Mouse (Mus musculus): Measurements from ENCODE around the gene Gm11565. TPM values are rescaled to one million over a fixed set of nuclear protein-coding genes. Genes with fewer than 3 reads are reported as not detected.

Gm11565 gene
- not detected in 2 replicates for polyA plus RNA-seq (2012; rRNA removed)

GRCm38 (mm10) chr11:99914451-99914850 is at the start of gene Gm11565:
Gm11565 (plus strand) TSS chr11:99914751.

GRCm38 (mm10) chr11:99873089-99873488 is 41.5 kb upstream of the Gm11565 start, which contains the start of gene Krtap9-1:
Krtap9-1 (plus strand) TSS chr11:99873389.

DNA sequence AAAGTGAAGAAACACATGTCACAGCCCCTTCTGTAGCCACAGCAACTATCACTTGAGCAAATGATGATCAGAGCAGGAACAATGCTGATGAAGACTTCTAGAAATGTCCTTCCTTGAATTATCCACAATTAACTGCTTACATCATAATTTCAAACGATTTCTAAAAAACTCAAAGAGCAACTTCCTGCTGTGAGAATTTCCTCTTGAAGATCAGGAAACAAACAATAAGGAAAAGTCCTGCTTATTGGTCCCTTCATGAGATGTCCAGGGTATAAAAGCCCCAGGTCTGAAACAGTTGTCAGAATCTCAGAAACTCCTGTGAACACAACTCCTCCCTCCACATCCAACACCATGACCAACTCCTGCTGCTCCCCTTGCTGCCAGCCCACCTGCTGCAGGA is 35.7 kb upstream of the Gm11565 start, which contains the start of gene Gm11567:
Gene Gm11567 (plus strand): TSS at position 301 of the 400 bp plus-strand sequence.

DNA sequence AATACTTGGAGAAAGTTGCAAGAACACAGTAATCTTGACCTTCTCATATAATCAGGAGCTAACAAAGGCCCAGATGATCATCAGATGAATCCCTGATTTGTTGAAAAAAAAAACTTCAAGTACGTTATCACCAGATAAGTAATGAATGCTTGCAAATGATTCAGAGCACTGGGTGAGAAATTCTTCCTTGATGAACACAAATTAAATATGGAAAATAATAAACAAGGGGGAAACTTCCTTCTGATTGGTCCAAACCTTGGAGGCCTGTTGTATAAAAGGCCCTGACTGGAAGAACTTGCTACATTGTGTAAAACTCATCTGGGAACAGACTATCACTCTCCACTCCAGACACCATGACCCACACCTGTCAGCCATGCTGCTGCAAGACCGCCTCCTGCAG is 6.9 kb upstream of the Gm11565 start, which contains the start of gene Krtap31-1:
Gene Krtap31-1 (plus strand): TSS at position 301 of the 400 bp plus-strand sequence.

GRCm38 (mm10) chr11:99935991-99936390 is 21.4 kb downstream of the Gm11565 start, which contains the start of gene Krtap31-2:
Krtap31-2 (plus strand) TSS chr11:99936291.

DNA sequence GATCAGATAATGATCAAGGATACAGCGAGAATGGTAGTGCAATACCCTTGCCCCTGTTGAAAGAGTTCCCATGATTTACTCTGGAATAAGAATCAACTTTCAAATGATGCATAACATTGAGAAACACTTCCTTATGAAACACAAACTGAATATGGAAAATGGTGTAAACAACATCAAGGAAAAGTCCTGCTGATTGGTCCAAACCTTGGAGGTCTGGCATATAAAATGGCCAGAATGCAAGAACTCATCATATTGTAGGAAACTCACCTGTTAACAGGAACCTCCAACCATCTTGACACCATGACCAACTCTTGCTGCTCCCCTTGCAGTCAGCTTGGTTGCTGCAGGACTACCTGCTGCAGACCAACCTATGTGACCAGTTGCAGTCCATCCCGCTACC is 33.6 kb downstream of the Gm11565 start, which contains the start of gene Krtap9-5:
Gene Krtap9-5 (plus strand): TSS at position 301 of the 400 bp plus-strand sequence.

Other genes starting within 250 kb of the Gm11565 start
- gene Krtap4-6, start 248.8 kb upstream of the Gm11565 start, polyA plus RNA-seq (2012; rRNA removed), result not detected in 2 replicates
- not detected in 2 replicates for gene Gm14190, start 224.0 kb upstream of the Gm11565 start, polyA plus RNA-seq (2012; rRNA removed)
- not detected in 2 replicates for gene Gm14180, start 180.5 kb upstream of the Gm11565 start, polyA plus RNA-seq (2012; rRNA removed)
- not detected in 2 replicates for gene Gm11595, start 141.8 kb upstream of the Gm11565 start, polyA plus RNA-seq (2012; rRNA removed)
- not detected in 2 replicates for gene Krtap4-8, start 134.0 kb upstream of the Gm11565 start, polyA plus RNA-seq (2012; rRNA removed)
- gene Krtap4-9, start 129.6 kb upstream of the Gm11565 start, polyA plus RNA-seq (2012; rRNA removed), result not detected in 2 replicates
- gene Gm11596, start 121.3 kb upstream of the Gm11565 start, polyA plus RNA-seq (2012; rRNA removed), result not detected in 2 replicates
- not detected in 2 replicates for gene Gm11569, start 115.8 kb upstream of the Gm11565 start, polyA plus RNA-seq (2012; rRNA removed)
- not detected in 2 replicates for gene Gm11554, start 110.3 kb upstream of the Gm11565 start, polyA plus RNA-seq (2012; rRNA removed)
- gene Krtap4-13, start 104.9 kb upstream of the Gm11565 start, polyA plus RNA-seq (2012; rRNA removed), result not detected in 2 replicates
- gene Gm11564, start 99.1 kb upstream of the Gm11565 start, polyA plus RNA-seq (2012; rRNA removed), result not detected in 2 replicates
- gene 2300003K06Rik, start 76.7 kb upstream of the Gm11565 start, polyA plus RNA-seq (2012; rRNA removed), result not detected in 2 replicates
- not detected in 2 replicates for gene Krtap4-16, start 63.1 kb upstream of the Gm11565 start, polyA plus RNA-seq (2012; rRNA removed)
- gene Gm11568, start 56.8 kb upstream of the Gm11565 start, polyA plus RNA-seq (2012; rRNA removed), result not detected in 2 replicates
- not detected in 2 replicates for gene Gm11559, start 50.3 kb upstream of the Gm11565 start, polyA plus RNA-seq (2012; rRNA removed)
- not detected in 2 replicates for gene Krtap9-1, start 41.4 kb upstream of the Gm11565 start, polyA plus RNA-seq (2012; rRNA removed)
- not detected in 2 replicates for gene Gm11567, start 35.6 kb upstream of the Gm11565 start, polyA plus RNA-seq (2012; rRNA removed)
- gene Krtap31-1, start 6.8 kb upstream of the Gm11565 start, polyA plus RNA-seq (2012; rRNA removed), result not detected in 2 replicates
- not detected in 2 replicates for gene Krtap31-2, start 21.5 kb downstream of the Gm11565 start, polyA plus RNA-seq (2012; rRNA removed)
- not detected in 2 replicates for gene Krtap9-5, start 33.7 kb downstream of the Gm11565 start, polyA plus RNA-seq (2012; rRNA removed)
- not detected in 2 replicates for gene Krtap29-1, start 64.3 kb downstream of the Gm11565 start, polyA plus RNA-seq (2012; rRNA removed)
- gene Krtap16-1, start 71.8 kb downstream of the Gm11565 start, polyA plus RNA-seq (2012; rRNA removed), result not detected in 2 replicates
- gene Krtap17-1, start 79.2 kb downstream of the Gm11565 start, polyA plus RNA-seq (2012; rRNA removed), result not detected in 2 replicates
- not detected in 2 replicates for gene Krt33a, start 101.5 kb downstream of the Gm11565 start, polyA plus RNA-seq (2012; rRNA removed)
- 0.09 TPM in 1 of 2 replicates, not detected in the other for gene Krt33b, start 115.1 kb downstream of the Gm11565 start, polyA plus RNA-seq (2012; rRNA removed)
- not detected in 2 replicates for gene Krt34, start 126.8 kb downstream of the Gm11565 start, polyA plus RNA-seq (2012; rRNA removed)
- not detected in 2 replicates for gene Krt31, start 135.8 kb downstream of the Gm11565 start, polyA plus RNA-seq (2012; rRNA removed)
- gene Krt32, start 173.5 kb downstream of the Gm11565 start, polyA plus RNA-seq (2012; rRNA removed), result not detected in 2 replicates
- 0.04 TPM in 1 of 2 replicates, not detected in the other for gene Krt35, start 181.5 kb downstream of the Gm11565 start, polyA plus RNA-seq (2012; rRNA removed)
- gene Krt36, start 190.9 kb downstream of the Gm11565 start, polyA plus RNA-seq (2012; rRNA removed), result 0.05 TPM in 1 of 2 replicates, not detected in the other
- 0.05 and 0.16 TPM in 2 replicates for gene Krt13, start 206.8 kb downstream of the Gm11565 start, polyA plus RNA-seq (2012; rRNA removed)
- 6.1 and 7.9 TPM in 2 replicates for gene Krt15, start 221.2 kb downstream of the Gm11565 start, polyA plus RNA-seq (2012; rRNA removed)
- 8.8 and 9.2 TPM in 2 replicates for gene Krt19, start 233.9 kb downstream of the Gm11565 start, polyA plus RNA-seq (2012; rRNA removed)